Mouse (Mus musculus) ES-Bruce4 (cell line): ENCODE data around the gene Zbtb16. TPM values are rescaled to one million over a fixed set of nuclear protein-coding genes. Genes with fewer than 3 reads are reported as not detected.

ENCODE experiments used
- H3K27ac ChIP-seq: 2 replicates; pipeline ENCODE4 v1.5.1; 2012; ENCODE audit warnings: low read length, inconsistent platforms; ENCODE audit not compliant: insufficient read depth
- H3K27me3 ChIP-seq: 2 replicates; pipeline ENCODE4 v1.6.1; 2012; ENCODE audit warnings: mild to moderate bottlenecking, low read length, inconsistent platforms; ENCODE audit not compliant: control insufficient read depth, poor library complexity, insufficient read depth, severe bottlenecking
- H3K36me3 ChIP-seq: 2 replicates; pipeline ENCODE4 v1.6.1; 2012; ENCODE audit warnings: inconsistent platforms, mild to moderate bottlenecking, low read length, moderate library complexity; ENCODE audit not compliant: control insufficient read depth, poor library complexity, insufficient read depth, severe bottlenecking
- H3K4me1 ChIP-seq: one replicate; pipeline ENCODE4 v1.8.1; 2011; ENCODE audit warnings: low read length; ENCODE audit not compliant: control insufficient read depth, insufficient read depth
- H3K4me3 ChIP-seq: 2 replicates; pipeline ENCODE4 v1.5.1; 2011; ENCODE audit warnings: low read depth, mild to moderate bottlenecking, low read length
- H3K9ac ChIP-seq: 2 replicates; pipeline ENCODE4 v1.6.1; 2012; ENCODE audit warnings: low read depth, mild to moderate bottlenecking, inconsistent platforms; ENCODE audit not compliant: poor library complexity, severe bottlenecking
- H3K9me3 ChIP-seq: replicated peaks from 2 replicates; pipeline ENCODE4 v1.6.1; 2012; ENCODE audit warnings: mild to moderate bottlenecking, low read length, inconsistent platforms; ENCODE audit not compliant: control insufficient read depth, poor library complexity, insufficient read depth, severe bottlenecking
- CTCF ChIP-seq: IDR thresholded peaks from one replicate; pipeline ENCODE4 v1.8.1; 2011; ENCODE audit warnings: low read depth, low read length
- EP300 ChIP-seq: IDR thresholded peaks from 2 replicates; pipeline ENCODE4 v1.6.1; 2011; ENCODE audit warnings: low read depth, low read length; ENCODE audit not compliant: insufficient read depth
- POLR2A ChIP-seq: IDR thresholded peaks from one replicate; pipeline ENCODE4 v1.8.1; 2011; ENCODE audit warnings: low read length; ENCODE audit not compliant: insufficient read depth
- polyA plus RNA-seq: library from polyadenylated mRNA; stranded (reverse); fragments of >200 nt; gene quantifications from 2 replicates; pipeline ENCODE4 v1.2.4, GENCODE M21; 2011; ENCODE audit warnings: low read depth; ENCODE audit not compliant: missing spikeins, insufficient read depth, insufficient read length

Zbtb16 gene
- polyA plus RNA-seq, 1 experiment = 0.49 TPM

- no peak overlapping the region for H3K27ac ChIP-seq
- TF ChIP-seq CTCF = no peak
- no peak for TF ChIP-seq EP300
- TF ChIP-seq POLR2A = no peak
- H3K9me3 ChIP-seq = no peaks in the 10 kb centered on the region
- H3K36me3 ChIP-seq = no peaks in the 10 kb centered on the region
- H3K27me3 ChIP-seq = no peaks in the 10 kb centered on the region
- no peak overlapping the region for H3K9ac ChIP-seq
- H3K4me1 ChIP-seq = no peaks in the 10 kb centered on the region
- no peak overlapping the region for H3K4me3 ChIP-seq
These were observed 128.7 kb downstream of the Zbtb16 start for GRCm38 (mm10) chr9:48707134-48707823.

- no peak overlapping the region for H3K4me3 ChIP-seq
- H3K27ac ChIP-seq = no peak overlapping the region
- H3K9me3 ChIP-seq = no peaks in the 10 kb centered on the region
- H3K36me3 ChIP-seq = no peaks in the 10 kb centered on the region
- no peak overlapping the region for H3K9ac ChIP-seq
- no peaks in the 10 kb centered on the region for H3K27me3 ChIP-seq
- TF ChIP-seq CTCF (no peak), POLR2A (no peak), EP300 (no peak)
- no peaks in the 10 kb centered on the region for H3K4me1 ChIP-seq
These were observed 134.7 kb downstream of the Zbtb16 start for GRCm38 (mm10) chr9:48701296-48701695.

GRCm38 (mm10) chr9:48700871-48701270 lies 135.2 kb downstream of the Zbtb16 start:
- no peaks in the 10 kb centered on the region for H3K36me3 ChIP-seq
- no peaks in the 10 kb centered on the region for H3K4me1 ChIP-seq
- no peak overlapping the region for H3K27ac ChIP-seq
- H3K27me3 ChIP-seq = no peaks in the 10 kb centered on the region
- TF ChIP-seq EP300 = no peak
- TF ChIP-seq CTCF = no peak
- TF ChIP-seq POLR2A = no peak
- no peaks in the 10 kb centered on the region for H3K9me3 ChIP-seq
- H3K4me3 ChIP-seq = no peak overlapping the region
- H3K9ac ChIP-seq = no peak overlapping the region

GRCm38 (mm10) chr9:48697470-48697815 lies 138.6 kb downstream of the Zbtb16 start:
- H3K9me3 ChIP-seq = no peaks in the 10 kb centered on the region
- H3K4me3 ChIP-seq = no peak overlapping the region
- TF ChIP-seq CTCF = no peak
- no peak for TF ChIP-seq POLR2A
- no peak for TF ChIP-seq EP300
- H3K9ac ChIP-seq = no peak overlapping the region
- no peak overlapping the region for H3K27ac ChIP-seq
- no peaks in the 10 kb centered on the region for H3K4me1 ChIP-seq
- H3K36me3 ChIP-seq = no peaks in the 10 kb centered on the region
- H3K27me3 ChIP-seq = no peaks in the 10 kb centered on the region

- H3K27ac ChIP-seq = no peak overlapping the region
- H3K4me3 ChIP-seq = no peak overlapping the region
- no peaks in the 10 kb centered on the region for H3K36me3 ChIP-seq
- H3K9ac ChIP-seq = no peak overlapping the region
- H3K9me3 ChIP-seq = no peaks in the 10 kb centered on the region
- TF ChIP-seq CTCF = no peak
- TF ChIP-seq EP300 = no peak
- TF ChIP-seq POLR2A = no peak
- no peaks in the 10 kb centered on the region for H3K27me3 ChIP-seq
- no peaks in the 10 kb centered on the region for H3K4me1 ChIP-seq
These were observed 139.1 kb downstream of the Zbtb16 start for GRCm38 (mm10) chr9:48696731-48697469.

GRCm38 (mm10) chr9:48696330-48696729 lies 139.7 kb downstream of the Zbtb16 start:
- Histone ChIP-seq H3K4me3 (no peak overlapping the region), H3K27me3 (no peaks in the 10 kb centered on the region), H3K27ac (no peak overlapping the region), H3K36me3 (no peaks in the 10 kb centered on the region), H3K9ac (no peak overlapping the region), H3K4me1 (no peaks in the 10 kb centered on the region), H3K9me3 (no peaks in the 10 kb centered on the region)
- no peak for TF ChIP-seq CTCF
- no peak for TF ChIP-seq EP300
- no peak for TF ChIP-seq POLR2A
